Mouse (Mus musculus) olfactory bulb, adult 2 months (tissue): ENCODE results near the gene Immp2l. TPM values are rescaled to one million over a fixed set of nuclear protein-coding genes. Genes with fewer than 3 reads are reported as not detected.

Experiments
- H3K27ac ChIP-seq: fragments of 200-500 bp; 2 replicates; pipeline ENCODE4 v1.5.1; 2012; ENCODE audit warnings: low read depth, low read length; ENCODE audit not compliant: insufficient read depth
- H3K4me1 ChIP-seq: fragments of 200-500 bp; 2 replicates; pipeline ENCODE4 v1.6.1; 2012; ENCODE audit warnings: low read length; ENCODE audit not compliant: control insufficient read depth, insufficient read depth
- H3K4me3 ChIP-seq: fragments of 200-500 bp; 2 replicates; pipeline ENCODE4 v1.5.1; 2012; ENCODE audit warnings: mild to moderate bottlenecking, low read depth, low read length, moderate library complexity; ENCODE audit not compliant: insufficient read depth
- CTCF ChIP-seq: fragments of 200-500 bp; IDR thresholded peaks from 2 replicates; pipeline ENCODE4 v1.5.1; 2012; ENCODE audit warnings: low read depth, mild to moderate bottlenecking, low read length, moderate library complexity; ENCODE audit not compliant: insufficient read depth
- POLR2A ChIP-seq: fragments of 200-500 bp; IDR thresholded peaks from 2 replicates; pipeline ENCODE4 v1.6.1; 2012; ENCODE audit warnings: mild to moderate bottlenecking, low read depth, low read length, moderate library complexity; ENCODE audit not compliant: insufficient read depth
- WGBS: fragments of 180-500 bp; shearing (Covaris S2); methylation state at CpG from one replicate; pipeline ENCODE4 v1.1.7; 2018; 5-methylcytosine and 5-hydroxymethylcytosine counted together
- polyA plus RNA-seq: library from polyadenylated mRNA; stranded (reverse); fragments of >200 nt; gene quantifications from 2 replicates; pipeline ENCODE4 v1.2.4, GENCODE M21; 2012; ENCODE audit warnings: low replicate concordance; ENCODE audit not compliant: missing spikeins, insufficient read depth, insufficient read length

Gene Immp2l
- polyA plus RNA-seq, 1 experiment, result not detected

DNA sequence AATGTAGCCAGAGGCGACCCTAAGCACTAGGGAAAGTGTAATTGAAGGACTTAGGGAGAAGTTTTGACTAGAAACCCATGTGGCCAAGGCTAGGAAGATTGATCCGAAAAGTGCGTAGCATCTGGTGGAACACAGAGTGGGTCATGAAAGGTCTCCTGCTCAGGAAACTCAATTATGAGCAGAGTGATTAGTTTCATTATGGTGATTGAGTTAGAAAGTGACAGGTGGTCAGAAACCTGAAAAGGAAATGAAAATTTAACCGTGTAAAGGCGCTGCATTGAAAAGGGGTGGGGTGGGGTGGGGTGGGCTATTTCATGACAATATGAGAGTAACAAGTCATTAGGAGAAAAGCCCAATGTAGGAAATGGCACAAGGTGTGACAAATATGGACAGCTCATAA, 15.9 kb downstream of the Immp2l start:
- H3K27ac ChIP-seq, result no peak overlapping the region
- H3K4me1 ChIP-seq, result no peaks in the 10 kb centered on the region
- TF ChIP-seq CTCF, result no peak
- TF ChIP-seq POLR2A, result no peak
- no peak overlapping the region for H3K4me3 ChIP-seq
- 84% methylated on average over 5 of the region's 5 CpGs for WGBS

GRCm38 (mm10) chr12:41041737-41042136, 17.8 kb downstream of the Immp2l start:
- no peak overlapping the region for H3K27ac ChIP-seq
- no peak for TF ChIP-seq CTCF
- TF ChIP-seq POLR2A, result no peak
- H3K4me3 ChIP-seq, result no peak overlapping the region
- 91% methylated on average over 2 of the region's 2 CpGs for WGBS
- H3K4me1 ChIP-seq, result no peaks in the 10 kb centered on the region

DNA sequence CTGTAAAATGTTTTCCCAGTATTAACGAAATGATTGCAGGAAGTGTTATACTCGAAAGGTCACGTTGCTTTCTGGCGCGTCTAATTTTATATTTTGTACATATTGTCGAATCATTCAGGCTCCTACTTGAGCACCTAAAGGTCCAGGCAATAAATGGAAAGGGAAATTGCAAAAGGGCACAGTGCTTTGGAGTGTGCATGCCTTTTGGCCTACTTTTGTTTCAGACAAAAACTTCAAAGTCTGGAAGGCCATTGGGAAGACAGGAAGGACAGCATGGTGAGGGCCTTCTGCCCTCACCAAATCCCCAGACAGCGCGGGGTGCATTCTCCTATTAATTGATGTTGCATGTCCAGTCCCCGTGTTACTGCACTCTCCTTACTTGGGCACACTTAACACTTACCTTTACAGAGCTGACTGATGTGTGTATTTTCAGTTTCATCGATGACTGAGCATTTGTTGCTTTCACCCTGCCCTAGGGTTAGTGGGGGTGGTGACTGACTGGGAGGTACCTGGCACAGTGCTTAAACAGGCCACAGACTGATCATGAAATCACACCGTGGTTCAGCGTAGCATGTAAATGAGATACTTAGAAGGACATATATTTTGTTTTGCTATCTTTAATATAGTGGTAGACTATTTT, 20.7 kb downstream of the Immp2l start:
- 92% methylated on average over 12 of the region's 12 CpGs for WGBS

DNA sequence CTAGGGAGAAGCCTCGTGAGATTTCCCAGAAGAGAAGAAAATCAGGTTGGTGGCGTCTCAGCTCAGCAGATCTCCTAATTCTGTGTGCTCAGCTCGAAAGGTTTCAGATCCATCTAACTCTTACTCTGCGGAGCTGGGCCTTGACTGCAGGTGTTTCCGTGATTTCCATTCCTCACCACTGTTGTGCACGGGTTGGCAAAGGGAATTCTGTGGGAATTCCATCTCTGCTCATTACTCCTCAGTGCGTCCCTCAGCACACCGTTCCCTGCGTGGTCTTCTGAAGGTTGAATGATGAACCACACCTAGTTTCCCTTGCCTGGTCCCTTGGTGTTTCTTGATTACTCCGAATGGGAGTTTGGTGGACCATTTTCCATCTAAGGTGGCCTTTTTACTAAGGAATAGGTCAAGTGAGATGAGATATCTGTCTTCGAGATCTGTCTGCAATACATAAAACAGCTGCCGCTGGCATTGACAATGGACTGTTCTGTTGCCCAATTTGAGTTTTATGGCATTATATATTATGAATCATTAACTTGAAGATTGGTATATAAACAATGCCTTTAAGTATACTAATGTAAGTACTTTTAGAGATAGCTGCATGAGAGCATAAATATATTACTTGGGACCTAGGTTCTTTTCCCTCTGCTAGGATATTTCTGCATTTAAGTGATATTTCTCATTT, 23.3 kb downstream of the Immp2l start:
- no peak overlapping the region for H3K27ac ChIP-seq
- no peak for TF ChIP-seq CTCF
- no peak for TF ChIP-seq POLR2A
- no peaks in the 10 kb centered on the region for H3K4me1 ChIP-seq
- 94% methylated on average over 12 of the region's 12 CpGs for WGBS
- no peak overlapping the region for H3K4me3 ChIP-seq

More for the DNA sequence above, 20.7 kb downstream of the Immp2l start:
- no peaks in the 10 kb centered on the region for H3K4me1 ChIP-seq
- TF ChIP-seq CTCF (no peak), POLR2A (no peak)
- H3K27ac ChIP-seq, result no peak overlapping the region
- H3K4me3 ChIP-seq, result no peak overlapping the region

DNA sequence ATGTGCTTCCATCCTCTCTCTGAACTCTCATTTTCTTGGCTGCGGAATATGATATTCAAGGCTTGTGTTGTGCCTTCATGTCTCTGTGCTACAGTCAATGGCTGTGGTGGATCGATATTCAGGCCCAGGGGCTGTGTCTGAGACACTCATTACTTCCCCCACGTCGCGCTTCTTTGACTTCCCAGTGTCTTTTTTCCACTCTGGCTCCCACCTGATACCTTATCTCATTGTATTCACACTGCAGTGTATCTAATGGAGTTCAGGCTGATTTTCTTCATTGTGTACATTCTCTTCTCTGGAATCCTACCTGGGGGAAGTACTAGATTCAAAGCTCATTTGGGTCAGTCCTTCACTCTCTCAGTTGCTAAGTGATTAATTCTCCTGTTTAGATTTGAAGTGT, 27.1 kb downstream of the Immp2l start:
- no peaks in the 10 kb centered on the region for H3K4me1 ChIP-seq
- WGBS, result 93% methylated on average over 5 of the region's 5 CpGs
- TF ChIP-seq CTCF (no peak), POLR2A (no peak)
- no peak overlapping the region for H3K27ac ChIP-seq
- H3K4me3 ChIP-seq, result no peak overlapping the region

DNA sequence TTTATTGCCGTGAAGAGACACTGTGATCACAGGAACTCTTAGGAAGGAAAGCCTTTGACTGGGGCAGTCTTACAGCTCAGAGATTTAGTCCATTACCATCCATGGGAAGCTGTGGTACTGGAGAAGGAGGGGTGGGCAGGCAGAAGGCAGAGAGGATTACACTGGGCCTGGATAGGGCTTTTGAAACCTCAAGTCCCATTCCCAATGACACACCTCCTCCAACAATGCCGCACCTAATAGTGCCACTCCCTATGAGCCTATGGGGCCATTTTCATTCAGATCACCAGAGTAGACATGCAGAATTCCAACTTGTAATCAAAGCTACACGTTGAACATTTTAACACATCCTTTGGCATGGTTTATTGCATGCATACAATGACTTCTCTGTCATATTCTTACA, 29.0 kb downstream of the Immp2l start:
- TF ChIP-seq CTCF (no peak), POLR2A (no peak)
- H3K27ac ChIP-seq, result no peak overlapping the region
- 86% methylated on average over 3 of the region's 3 CpGs for WGBS
- no peaks in the 10 kb centered on the region for H3K4me1 ChIP-seq
- no peak overlapping the region for H3K4me3 ChIP-seq

GRCm38 (mm10) chr12:41054006-41054791, 30.3 kb downstream of the Immp2l start:
- Histone ChIP-seq H3K27ac (no peak overlapping the region), H3K4me1 (no peaks in the 10 kb centered on the region), H3K4me3 (no peak overlapping the region)
- no peak for TF ChIP-seq CTCF
- TF ChIP-seq POLR2A, result no peak
- 71% methylated on average over 11 of the region's 11 CpGs for WGBS

- Histone ChIP-seq H3K4me3 (no peak overlapping the region), H3K27ac (no peak overlapping the region), H3K4me1 (no peaks in the 10 kb centered on the region)
- no peak for TF ChIP-seq POLR2A
- no peak for TF ChIP-seq CTCF
Measured at GRCm38 (mm10) chr12:41055941-41056340, 32.1 kb downstream of the Immp2l start.

- Histone ChIP-seq H3K4me1 (no peaks in the 10 kb centered on the region), H3K27ac (no peak overlapping the region)
Measured at GRCm38 (mm10) chr12:41063281-41063680, 39.4 kb downstream of the Immp2l start.

More at GRCm38 (mm10) chr12:41063281-41063680, 39.4 kb downstream of the Immp2l start:
- no peak overlapping the region for H3K4me3 ChIP-seq
- TF ChIP-seq CTCF (no peak), POLR2A (no peak)
- WGBS, result 83% methylated on average over 3 of the region's 3 CpGs
